In the genomic region with DNA sequence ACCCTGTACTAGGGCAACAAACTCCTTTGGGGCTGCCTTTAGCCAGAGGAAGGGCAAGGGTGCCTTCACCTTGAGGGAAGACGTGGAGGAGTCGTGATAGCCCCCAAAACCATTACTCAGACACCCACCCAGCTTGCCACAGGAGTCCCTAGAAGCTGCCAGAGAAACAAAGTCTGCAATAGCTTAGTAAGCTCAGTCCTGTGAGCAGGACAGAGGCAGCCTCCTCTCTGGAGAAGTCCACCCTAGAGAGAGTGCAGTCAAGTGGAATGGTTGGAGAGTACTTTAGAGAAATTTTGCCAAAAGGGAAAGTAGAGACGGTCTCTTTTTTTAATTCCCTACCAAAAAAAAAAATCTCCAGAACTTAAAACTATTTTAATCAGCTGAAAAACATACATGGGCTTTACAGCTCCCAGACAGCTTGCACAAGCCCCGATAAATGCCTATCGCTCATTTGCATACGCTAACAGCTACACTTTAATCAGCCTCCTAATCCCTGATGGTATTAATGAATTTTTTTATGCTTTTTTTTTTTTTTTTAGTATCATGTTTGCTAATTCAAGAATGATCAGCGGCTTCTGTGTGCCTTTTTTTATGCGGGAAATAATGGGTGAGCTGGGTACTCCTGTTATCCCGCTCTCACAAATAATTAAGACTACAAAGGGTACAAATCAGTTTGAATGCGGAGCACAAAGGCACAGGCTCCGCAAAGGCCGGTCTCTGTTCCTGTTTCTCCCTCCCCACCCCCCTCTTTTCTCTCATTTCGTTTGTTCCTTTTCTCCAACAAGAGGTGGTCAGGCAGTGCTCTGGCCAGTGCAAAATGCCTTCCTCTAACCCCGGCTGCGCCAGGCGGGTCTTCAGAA, we compare ENCODE assay signal across 12 mouse cellular contexts.
DNase-seq lines count a peak whose midpoint lies in the region; ATAC-seq lines count a peak whose summit lies in the region.
"Had no signal": no experiment of that assay in that cellular context is flagged by ENCODE, and none has a peak within 500 bp of the region (broad histone marks: within the 10 kb centered on the region; RNA-seq: fewer than 3 reads in every experiment).

No protein-coding gene starts in this region.

- no peak overlapping the region for H3K27ac ChIP-seq in embryonic facial prominence, embryonic 12.5 days
- H3K27ac ChIP-seq in hindbrain, embryonic 12.5 days = 0 out of 2 replicates have a peak overlapping the region, but pooled peaks have one; percentile 35
- peak overlapping the region; percentile 46 for H3K27ac ChIP-seq in midbrain, embryonic 15.5 days
- H3K27ac ChIP-seq: heart, embryonic 13.5 days had no signal

- H3K4me3 ChIP-seq in embryonic facial prominence, embryonic 12.5 days = no peak overlapping the region
- no peak overlapping the region for H3K4me3 ChIP-seq in hindbrain, embryonic 12.5 days
- H3K4me3 ChIP-seq in midbrain, embryonic 15.5 days = peak overlapping the region; percentile 21; the same call in 1 of the 2 replicates
- H3K4me3 ChIP-seq: heart, embryonic 13.5 days had no signal

- peak; percentile 9 for DNase-seq in ZHBTc4 (ENCODE audit: low read depth, low spot score)
- no peak for DNase-seq in adrenal gland, postnatal 25 days
- DNase-seq in gastrocnemius, postnatal 25 days = no peak
- DNase-seq in layer of hippocampus, adult 9-10 months (ENCODE audit: low spot score) = no peak
- no peak for DNase-seq in left cerebral cortex, adult 18-20 months (ENCODE audit: low spot score in 2 of 2)
- DNase-seq: B cell, adult 2 months; thymus, adult 2 months had no signal

- WGBS in embryonic facial prominence, embryonic 12.5 days = 25% methylated on average over 16 of the region's 16 CpGs
- 20% methylated on average over 16 of the region's 16 CpGs for WGBS in hindbrain, embryonic 12.5 days
- WGBS in midbrain, embryonic 15.5 days = 6% methylated on average over 16 of the region's 16 CpGs

- no peaks in the 10 kb centered on the region for H3K4me1 ChIP-seq in embryonic facial prominence, embryonic 12.5 days
- H3K4me1 ChIP-seq in hindbrain, embryonic 12.5 days = peaks cover 15% of the 10 kb centered on the region
- H3K4me1 ChIP-seq in midbrain, embryonic 15.5 days = peaks cover 16% of the 10 kb centered on the region
- H3K4me1 ChIP-seq: heart, embryonic 13.5 days had no signal

- 0 out of 2 replicates have a peak overlapping the region, but pooled peaks have one; percentile 9 for H3K4me2 ChIP-seq in embryonic facial prominence, embryonic 12.5 days (replicated peaks)
- peak overlapping the region; percentile 41 for H3K4me2 ChIP-seq in hindbrain, embryonic 12.5 days (replicated peaks)
- peak overlapping the region; percentile 36 for H3K4me2 ChIP-seq in midbrain, embryonic 15.5 days
- H3K4me2 ChIP-seq: heart, embryonic 13.5 days had no signal

- H3K36me3 ChIP-seq in embryonic facial prominence, embryonic 12.5 days = no peaks in the 10 kb centered on the region
- H3K36me3 ChIP-seq in hindbrain, embryonic 12.5 days = no peaks in the 10 kb centered on the region
- H3K36me3 ChIP-seq in midbrain, embryonic 15.5 days (replicated peaks) = no peaks in the 10 kb centered on the region
- H3K36me3 ChIP-seq: G1E; heart, embryonic 13.5 days had no signal

- H3K9me3 ChIP-seq in embryonic facial prominence, embryonic 12.5 days = no peaks in the 10 kb centered on the region
- H3K9me3 ChIP-seq in hindbrain, embryonic 12.5 days (replicated peaks) = no peaks in the 10 kb centered on the region
- no peaks in the 10 kb centered on the region for H3K9me3 ChIP-seq in midbrain, embryonic 15.5 days
- H3K9me3 ChIP-seq: heart, embryonic 13.5 days had no signal

- H3K9ac ChIP-seq in embryonic facial prominence, embryonic 12.5 days = no peak overlapping the region
- no peak overlapping the region for H3K9ac ChIP-seq in hindbrain, embryonic 12.5 days
- no peak overlapping the region for H3K9ac ChIP-seq in midbrain, embryonic 15.5 days
- H3K9ac ChIP-seq: heart, embryonic 13.5 days had no signal

- ATAC-seq in embryonic facial prominence, embryonic 12.5 days (ENCODE audit: insufficient number of reproducible peaks, insufficient read depth, low FRiP score, low TSS enrichment) = no peak
- no peak for ATAC-seq in hindbrain, embryonic 12.5 days (ENCODE audit: low FRiP score)
- ATAC-seq in midbrain, embryonic 15.5 days (replicated peaks) = no peak

- peaks cover 3% of the 10 kb centered on the region; the same call in 1 of the 2 replicates for H3K27me3 ChIP-seq in embryonic facial prominence, embryonic 12.5 days
- H3K27me3 ChIP-seq in hindbrain, embryonic 12.5 days = peaks cover 14% of the 10 kb centered on the region; the same call in 1 of the 2 replicates
- H3K27me3 ChIP-seq in midbrain, embryonic 15.5 days (replicated peaks) = no peaks in the 10 kb centered on the region
